Mouse (Mus musculus) forebrain, postnatal 0 days (tissue): ENCODE measurements around the gene Hps5. TPM values are rescaled to one million over a fixed set of nuclear protein-coding genes. Genes with fewer than 3 reads are reported as not detected.
A peak's percentile ranks its signal among the peaks of the same experiment; 100 is the strongest.

Source experiments
- ATAC-seq: fragments of 200-750 bp; cut with Nextera tagmentation; 2 replicates; pipeline ENCODE4 v1.8.0; 2017; ENCODE audit warnings: mild to moderate bottlenecking, moderate library complexity
- DNase-seq: peaks from one replicate; pipeline ENCODE4 v3.0.0-alpha.2; 2015
- H3K27ac ChIP-seq: fragments of 300-500 bp; sonication (generic); 2 replicates; pipeline ENCODE4 v1.5.1; 2014; ENCODE audit warnings: low read depth, mild to moderate bottlenecking, antibody characterized with exemption, low read length, moderate library complexity, mixed read lengths
- H3K27me3 ChIP-seq: fragments of 300-500 bp; sonication (generic); 2 replicates; pipeline ENCODE4 v1.6.1; 2014; ENCODE audit warnings: mild to moderate bottlenecking, low read length, mixed read lengths; ENCODE audit not compliant: insufficient read depth
- H3K36me3 ChIP-seq: fragments of 300-500 bp; sonication (generic); 2 replicates; pipeline ENCODE4 v1.6.1; 2014; ENCODE audit warnings: mild to moderate bottlenecking, moderate library complexity; ENCODE audit not compliant: insufficient read depth
- H3K4me1 ChIP-seq: fragments of 300-500 bp; sonication (generic); 2 replicates; pipeline ENCODE4 v1.6.1; 2014; ENCODE audit warnings: antibody characterized with exemption; ENCODE audit not compliant: insufficient read depth
- H3K4me2 ChIP-seq: fragments of 300-500 bp; sonication (generic); 2 replicates; pipeline ENCODE4 v1.6.1; 2014; ENCODE audit warnings: low read depth, mild to moderate bottlenecking, moderate library complexity
- H3K4me3 ChIP-seq: fragments of 300-500 bp; sonication (generic); 2 replicates; pipeline ENCODE4 v1.5.1; 2014; ENCODE audit warnings: low read depth, low read length, mixed read lengths
- H3K9ac ChIP-seq: fragments of 300-500 bp; sonication (generic); 2 replicates; pipeline ENCODE4 v1.6.1; 2014; ENCODE audit warnings: mild to moderate bottlenecking
- H3K9me3 ChIP-seq: fragments of 300-500 bp; sonication (generic); 2 replicates; pipeline ENCODE4 v1.6.1; 2016; ENCODE audit warnings: low read length
- CTCF ChIP-seq: sonication (generic); IDR thresholded peaks from 2 replicates; pipeline ENCODE4 v1.5.1; 2016; ENCODE audit warnings: antibody characterized with exemption, control low read depth, low read depth
- WGBS: fragments of 180-500 bp; shearing (Covaris S2); extraction: QIAGEN DNeasy Blood & Tissue Kit; methylation state at CpG from one replicate; pipeline ENCODE4 v1.1.7; 2014; 5-methylcytosine and 5-hydroxymethylcytosine counted together
- polyA plus RNA-seq: library from polyadenylated mRNA; unstranded; fragments of >200 nt; fragmentation: Nextera tagmentation; extraction: Ambion mirVana; gene quantifications from 2 replicates; pipeline ENCODE4 v1.2.1, GENCODE M21; 2015
- total RNA-seq: library from RNA; depleted of rRNA; stranded (reverse); fragments of >200 nt; gene quantifications from 2 replicates; pipeline ENCODE4 v1.2.3, GENCODE M21; 2014

The Hps5 gene
- total and polyA plus RNA-seq, 2 experiments from 2014 or later: 6.9 to 24.5 TPM

- DNase-seq: no peak
- WGBS: 90% methylated on average over 5 of the region's 5 CpGs
- H3K27me3 ChIP-seq: no peaks in the 10 kb centered on the region
- H3K9me3 ChIP-seq: no peaks in the 10 kb centered on the region
- no peak for TF ChIP-seq CTCF
- no peak overlapping the region for H3K27ac ChIP-seq
- no peak for ATAC-seq
- no peak overlapping the region for H3K4me2 ChIP-seq
- peaks cover 39% of the 10 kb centered on the region for H3K36me3 ChIP-seq
- no peak overlapping the region for H3K9ac ChIP-seq
- no peak overlapping the region for H3K4me3 ChIP-seq
- no peaks in the 10 kb centered on the region for H3K4me1 ChIP-seq
These were observed 6.6 kb downstream of the Hps5 start for GRCm38 (mm10) chr7:46789177-46789849.

- H3K9ac ChIP-seq: no peak overlapping the region
- no peak overlapping the region for H3K27ac ChIP-seq
- H3K9me3 ChIP-seq: no peaks in the 10 kb centered on the region
- H3K27me3 ChIP-seq: no peaks in the 10 kb centered on the region
- peak; percentile 97 for TF ChIP-seq CTCF
- no peak for ATAC-seq
- no peak overlapping the region for H3K4me3 ChIP-seq
- peak; percentile 76 for DNase-seq
- H3K4me2 ChIP-seq: no peak overlapping the region
- no peaks in the 10 kb centered on the region for H3K4me1 ChIP-seq
- peaks cover 71% of the 10 kb centered on the region for H3K36me3 ChIP-seq
- WGBS: 69% methylated on average over 4 of the region's 4 CpGs
These were observed 25.2 kb downstream of the Hps5 start for GRCm38 (mm10) chr7:46770706-46771105.

- Histone ChIP-seq H3K4me2 (no peak overlapping the region), H3K27me3 (no peaks in the 10 kb centered on the region), H3K27ac (no peak overlapping the region), H3K4me1 (no peaks in the 10 kb centered on the region), H3K4me3 (no peak overlapping the region), H3K9ac (no peak overlapping the region), H3K9me3 (no peaks in the 10 kb centered on the region), H3K36me3 (peaks cover 71% of the 10 kb centered on the region)
- no peak for DNase-seq
- no peak for ATAC-seq
- no peak for TF ChIP-seq CTCF
- 95% methylated on average over 7 of the region's 7 CpGs for WGBS
These were observed 27.4 kb downstream of the Hps5 start for GRCm38 (mm10) chr7:46768451-46768850.

- ATAC-seq: no peak
- H3K27ac ChIP-seq: no peak overlapping the region
- no peaks in the 10 kb centered on the region for H3K27me3 ChIP-seq
- H3K4me1 ChIP-seq: no peaks in the 10 kb centered on the region
- H3K4me3 ChIP-seq: no peak overlapping the region
- no peaks in the 10 kb centered on the region for H3K9me3 ChIP-seq
- no peak overlapping the region for H3K9ac ChIP-seq
- no peak overlapping the region for H3K4me2 ChIP-seq
- no peak for TF ChIP-seq CTCF
- H3K36me3 ChIP-seq: peaks cover 71% of the 10 kb centered on the region
- no peak for DNase-seq
These were observed 28.5 kb downstream of the Hps5 start for GRCm38 (mm10) chr7:46767371-46767770.

GRCm38 (mm10) chr7:46764672-46765071, 31.2 kb downstream of the Hps5 start:
- ATAC-seq: no peak
- 69% methylated on average over 8 of the region's 8 CpGs for WGBS
- no peaks in the 10 kb centered on the region for H3K27me3 ChIP-seq
- peaks cover 69% of the 10 kb centered on the region for H3K36me3 ChIP-seq
- H3K4me2 ChIP-seq: no peak overlapping the region
- no peak for DNase-seq
- H3K27ac ChIP-seq: no peak overlapping the region
- H3K9ac ChIP-seq: no peak overlapping the region
- TF ChIP-seq CTCF: no peak
- no peak overlapping the region for H3K4me3 ChIP-seq
- H3K4me1 ChIP-seq: no peaks in the 10 kb centered on the region
- H3K9me3 ChIP-seq: no peaks in the 10 kb centered on the region

GRCm38 (mm10) chr7:46762601-46763000, 33.3 kb downstream of the Hps5 start:
- 94% methylated on average over 5 of the region's 5 CpGs for WGBS
- TF ChIP-seq CTCF: no peak

GRCm38 (mm10) chr7:46761049-46761795, 34.6 kb downstream of the Hps5 start:
- Histone ChIP-seq H3K27ac (no peak overlapping the region), H3K4me1 (no peaks in the 10 kb centered on the region), H3K4me3 (no peak overlapping the region), H3K27me3 (no peaks in the 10 kb centered on the region), H3K9ac (no peak overlapping the region), H3K36me3 (peaks cover 52% of the 10 kb centered on the region), H3K4me2 (no peak overlapping the region), H3K9me3 (no peaks in the 10 kb centered on the region)
- whole genome bisulfite sequencing: 72% methylated on average over 11 of the region's 11 CpGs
- DNase-seq (no peak), ATAC-seq (no peak)
- no peak for TF ChIP-seq CTCF

More at GRCm38 (mm10) chr7:46762601-46763000, 33.3 kb downstream of the Hps5 start:
- no peaks in the 10 kb centered on the region for H3K27me3 ChIP-seq
- no peaks in the 10 kb centered on the region for H3K4me1 ChIP-seq
- no peak overlapping the region for H3K9ac ChIP-seq
- no peak overlapping the region for H3K27ac ChIP-seq
- H3K4me2 ChIP-seq: no peak overlapping the region
- no peaks in the 10 kb centered on the region for H3K9me3 ChIP-seq
- DNase-seq (no peak), ATAC-seq (no peak)
- no peak overlapping the region for H3K4me3 ChIP-seq
- H3K36me3 ChIP-seq: peaks cover 60% of the 10 kb centered on the region
